Mouse (Mus musculus) lung, postnatal 4 days (tissue): ENCODE data around the gene Dhx16.
"Not testable (repeated sequence)": the region's sequence is repeated elsewhere in the genome, so short reads cannot be mapped to it uniquely, and the experiment has no call there.

ENCODE experiments used
- DNase-seq, 2 experiments: peaks; one replicate each; pipeline ENCODE4 v3.0.0; 2021

Gene Dhx16

DNA sequence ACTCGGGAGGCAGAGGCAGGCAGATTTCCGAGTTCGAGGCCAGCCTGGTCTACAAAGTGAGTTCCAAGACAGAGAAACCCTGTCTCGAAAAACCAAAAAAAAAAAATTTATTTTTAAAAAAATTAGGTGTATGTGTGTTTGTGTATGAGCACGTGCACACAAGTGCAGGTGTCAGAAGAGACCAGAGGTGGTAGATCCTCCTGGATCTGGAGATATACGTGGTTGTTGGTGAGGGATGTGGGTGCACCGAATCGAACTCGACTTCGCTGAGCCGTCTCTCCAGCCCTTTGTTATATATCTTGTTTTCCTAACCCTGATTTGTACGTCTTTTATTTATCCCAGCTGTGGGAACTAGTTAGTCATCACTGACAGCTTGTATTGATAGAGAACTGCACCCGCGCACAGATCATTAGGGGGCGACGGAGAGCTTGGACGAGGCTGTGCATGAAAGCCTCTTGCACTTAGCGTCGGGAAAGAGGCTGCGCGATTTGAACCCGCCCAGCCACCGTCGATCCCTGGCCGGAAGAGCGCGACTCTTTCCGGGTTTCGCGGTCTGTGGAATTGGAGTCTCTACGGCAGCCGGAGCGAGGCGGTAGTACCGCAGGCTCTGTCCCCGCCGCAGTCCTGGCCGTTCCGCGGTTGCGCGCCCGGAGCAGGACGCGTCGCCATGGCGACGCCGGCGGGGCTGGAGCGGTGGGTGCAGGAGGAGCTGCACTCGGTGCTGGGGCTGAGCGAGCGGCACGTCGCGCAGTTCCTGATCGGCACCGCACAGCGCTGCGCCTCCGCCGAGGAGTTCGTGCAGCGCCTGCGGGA, at the start of gene Dhx16:
Gene Dhx16, plus strand, starts transcription at position 575 of the 813 bp plus-strand sequence.
- DNase-seq = peak; percentile 96

- no peak for DNase-seq
Measured at GRCm38 (mm10) chr17:35832400-35833238, 47.0 kb upstream of the Dhx16 start.

DNA sequence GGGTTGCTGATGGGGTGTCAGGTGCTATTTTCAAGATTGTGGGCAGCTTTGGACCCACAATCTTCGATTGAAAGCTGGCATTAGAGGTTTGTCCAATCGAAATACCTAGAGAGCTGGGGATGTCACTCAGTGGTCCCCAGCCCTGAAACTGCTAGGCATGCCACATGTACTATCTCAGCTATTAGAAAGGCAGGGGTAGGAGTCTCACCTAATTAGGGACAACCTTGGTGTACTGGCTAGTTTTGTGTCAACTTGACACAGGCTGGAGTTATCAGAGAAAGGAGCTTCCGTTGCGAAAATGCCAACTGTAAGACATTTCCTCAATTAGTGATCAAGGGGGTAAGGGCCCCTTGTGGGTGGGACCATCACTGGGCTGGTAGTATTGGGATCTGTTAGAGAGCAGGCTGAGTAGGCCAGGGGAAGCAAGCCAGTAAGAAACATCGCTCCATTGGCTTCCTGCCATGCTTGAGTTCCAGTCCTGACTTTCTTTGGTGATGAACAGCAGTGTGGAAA, 46.3 kb upstream of the Dhx16 start:
- DNase-seq = no peak

DNA sequence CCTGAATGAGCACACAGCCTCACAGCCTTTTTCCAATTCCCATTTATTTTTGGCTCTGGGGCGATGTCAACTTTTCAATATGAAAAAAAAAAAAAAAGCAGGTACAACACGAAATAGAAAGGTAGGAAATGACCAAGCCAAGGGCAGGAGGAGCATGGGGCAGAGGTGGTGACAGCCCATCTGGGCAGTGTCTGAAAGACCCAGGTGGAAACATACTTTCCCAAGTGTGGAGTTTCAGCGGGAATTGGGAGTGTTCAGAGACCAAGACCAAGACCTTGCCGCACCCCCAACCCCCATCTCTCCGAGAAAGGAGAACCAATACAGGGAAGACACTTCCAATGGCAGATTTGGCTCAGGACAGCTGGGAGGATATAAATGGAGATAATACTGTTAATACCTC, 45.7 kb upstream of the Dhx16 start:
- DNase-seq = no peak

DNA sequence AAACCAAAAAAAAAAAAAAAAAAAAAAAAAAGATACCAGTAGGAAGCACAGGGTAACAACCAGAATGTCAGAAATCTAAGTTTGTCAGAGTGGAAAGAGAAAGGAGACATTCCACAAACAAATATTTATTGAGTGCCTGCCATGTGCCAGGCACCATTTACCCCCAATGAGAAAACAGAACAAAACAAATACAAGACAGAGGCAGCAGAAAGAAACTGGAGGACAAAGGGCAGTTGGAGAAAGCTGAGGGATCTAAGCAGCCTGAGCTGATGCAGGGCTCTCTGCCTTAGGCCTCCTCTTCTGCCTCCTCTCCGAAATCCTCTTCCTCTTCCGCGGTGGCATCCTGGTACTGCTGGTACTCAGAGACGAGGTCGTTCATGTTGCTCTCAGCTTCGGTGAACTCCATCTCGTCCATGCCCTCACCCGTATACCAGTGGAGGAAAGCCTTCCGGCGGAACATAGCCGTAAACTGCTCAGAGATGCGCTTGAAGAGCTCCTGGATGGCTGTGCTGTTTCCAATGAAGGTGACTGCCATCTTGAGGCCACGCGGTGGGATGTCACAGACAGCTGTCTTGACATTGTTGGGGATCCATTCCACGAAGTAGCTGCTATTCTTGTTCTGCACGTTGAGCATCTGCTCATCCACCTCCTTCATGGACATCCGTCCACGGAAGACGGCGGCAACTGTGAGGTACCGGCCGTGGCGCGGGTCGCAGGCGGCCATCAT, 44.8 kb upstream of the Dhx16 start:
- DNase-seq = peak in 1 of 2 experiments; percentile 40

- no peak for DNase-seq
Measured at GRCm38 (mm10) chr17:35835424-35836140, 44.0 kb upstream of the Dhx16 start.

DNA sequence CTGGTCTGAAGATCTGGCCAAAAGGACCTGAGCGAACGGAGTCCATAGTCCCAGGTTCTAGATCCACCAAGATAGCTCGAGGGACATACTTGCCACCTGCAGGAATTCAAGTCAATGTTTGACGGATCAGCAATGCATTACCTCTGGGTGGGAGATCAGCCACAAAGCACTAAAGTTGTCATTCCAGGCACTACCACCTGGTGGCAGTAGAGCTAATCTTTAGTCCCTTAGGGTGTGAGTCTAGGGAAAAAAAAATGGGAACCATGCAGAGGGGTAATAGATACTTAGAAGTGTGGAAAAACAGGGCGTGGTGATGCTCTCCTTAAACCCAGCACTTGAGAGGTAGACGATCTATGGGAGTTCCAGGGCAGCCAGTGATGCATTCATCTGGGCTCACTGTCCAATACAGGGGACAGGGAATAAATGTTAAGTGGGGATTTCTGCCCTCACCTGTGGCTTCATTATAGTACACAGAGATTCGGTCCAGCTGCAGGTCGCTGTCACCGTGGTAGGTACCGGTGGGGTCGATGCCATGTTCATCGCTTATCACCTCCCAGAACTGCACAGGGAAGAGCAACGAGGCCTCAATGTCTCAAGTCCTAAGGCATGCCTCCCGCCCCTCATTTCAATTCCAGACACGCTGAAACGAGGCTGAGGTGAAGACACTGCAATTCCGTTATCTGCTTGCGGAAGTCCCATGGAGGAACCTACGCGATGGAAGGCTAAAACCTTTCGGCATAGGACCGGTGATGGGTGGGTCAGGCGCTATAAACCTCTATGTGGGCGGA, 43.2 kb upstream of the Dhx16 start:
- DNase-seq = peak; percentile 61 to 90

DNA sequence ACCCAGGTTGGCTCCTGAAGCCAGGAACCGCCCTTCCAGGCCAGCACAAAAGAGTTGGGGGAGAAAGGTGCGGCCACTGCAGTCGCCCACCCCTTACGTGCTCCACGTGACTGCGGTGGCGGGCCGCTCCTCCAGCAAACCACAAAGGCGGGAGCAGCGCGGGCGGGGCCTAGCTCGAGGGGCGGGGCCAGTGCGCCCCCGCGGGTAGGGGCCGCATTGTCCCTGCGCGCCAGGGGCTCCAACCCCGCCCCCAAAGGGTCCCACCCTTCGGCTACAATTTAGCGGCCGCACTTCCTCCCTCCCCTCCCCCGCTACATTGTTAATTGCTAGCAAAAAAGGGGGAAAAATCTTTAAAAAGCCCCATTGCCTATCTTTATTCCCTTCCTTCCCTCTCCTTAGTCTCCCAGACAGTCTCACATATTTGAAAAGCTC, 42.6 kb upstream of the Dhx16 start:
- DNase-seq = peak; percentile 93 to 95

DNA sequence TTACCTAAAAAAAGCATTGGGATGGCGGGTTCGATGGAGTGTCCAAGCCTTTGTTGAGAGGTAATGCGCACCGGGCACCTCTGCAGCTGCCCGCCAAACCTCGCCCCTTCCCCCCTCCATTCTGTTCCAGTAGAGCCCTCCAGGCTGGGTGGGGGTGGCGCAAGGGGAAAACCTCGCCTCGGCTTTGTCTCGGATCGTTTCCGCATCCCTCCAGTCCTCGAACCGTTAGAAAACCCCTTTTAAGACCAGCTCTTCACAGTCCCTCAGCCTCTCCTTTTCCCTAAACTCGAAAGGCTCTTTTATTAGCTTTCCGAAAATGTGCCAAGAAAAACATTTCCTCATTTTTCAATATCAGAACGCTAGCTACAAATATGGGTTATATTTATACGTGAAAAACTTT, 42.1 kb upstream of the Dhx16 start:
- peak; percentile 69 to 71 for DNase-seq

GRCm38 (mm10) chr17:35838122-35838544, 41.5 kb upstream of the Dhx16 start, which contains the start of gene Tubb5:
Gene Tubb5, minus strand, starts transcription at chr17:35838306.
- peak; percentile 97 to 99 for DNase-seq

GRCm38 (mm10) chr17:35838570-35838969, 41.0 kb upstream of the Dhx16 start:
- DNase-seq = no peak

DNA sequence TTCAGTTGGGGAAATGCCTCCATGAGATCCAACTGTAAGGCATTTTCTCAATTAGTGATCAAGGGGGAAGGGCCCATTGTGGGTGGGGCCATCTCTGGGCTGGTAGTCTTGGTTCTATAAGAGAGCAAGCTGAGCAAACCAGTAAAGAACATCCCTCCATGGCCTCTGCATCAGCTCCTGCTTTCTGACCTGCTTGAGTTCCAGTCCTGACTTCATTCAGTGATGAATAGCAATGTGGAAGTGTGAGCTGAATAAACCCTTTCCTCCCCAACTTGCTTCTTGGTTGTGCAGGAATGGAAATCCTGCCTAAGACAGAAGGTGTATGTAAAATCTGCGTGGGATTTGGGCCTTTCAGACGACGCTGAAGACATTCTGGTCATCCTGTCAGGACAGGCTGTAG, 40.6 kb upstream of the Dhx16 start:
- not testable (repeated sequence) for DNase-seq

DNA sequence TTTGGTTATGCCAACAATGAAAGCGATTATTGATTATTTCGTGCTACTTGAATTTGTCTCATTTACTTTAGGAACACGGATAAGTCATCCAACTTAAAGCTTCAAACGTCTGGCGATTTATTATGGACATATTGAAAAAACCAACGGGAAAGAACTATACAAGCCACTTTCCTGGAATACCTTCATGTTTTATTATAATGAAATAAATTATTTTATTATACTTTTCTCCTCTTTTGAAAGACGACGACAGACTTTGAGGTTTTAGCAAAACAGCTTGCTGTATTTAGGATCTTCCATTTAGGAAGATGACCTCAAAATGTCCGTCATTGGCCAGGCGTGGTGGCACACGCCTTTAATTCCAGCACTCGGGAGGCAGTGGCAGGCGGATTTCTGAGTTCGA, 39.1 kb upstream of the Dhx16 start:
- no peak for DNase-seq

- peak; percentile 99 to 100 for DNase-seq
Measured at GRCm38 (mm10) chr17:35841076-35841950, 38.3 kb upstream of the Dhx16 start, which contains the start of gene Mdc1. Gene Mdc1, plus strand, starts transcription at chr17:35841515.

DNA sequence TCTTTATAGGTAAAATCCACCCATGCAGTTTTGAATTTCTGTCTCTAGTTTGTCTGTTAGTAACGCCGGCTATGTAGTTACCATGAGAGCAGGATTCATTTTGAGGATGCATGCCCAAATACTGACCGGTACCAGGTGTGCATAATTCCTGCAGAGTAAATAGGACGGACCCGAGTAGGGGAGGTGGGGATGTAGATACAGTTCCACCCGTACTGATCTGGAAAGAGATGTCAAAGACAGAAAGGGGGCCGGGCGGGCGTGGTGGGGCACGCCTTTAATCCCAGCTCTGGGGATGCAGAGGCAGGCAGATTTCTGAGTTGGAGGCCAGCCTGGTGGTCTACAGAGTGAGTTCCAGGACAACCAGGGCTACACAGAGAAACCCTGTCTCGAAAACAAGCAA, 37.6 kb upstream of the Dhx16 start:
- no peak for DNase-seq

- DNase-seq = no peak
Measured at GRCm38 (mm10) chr17:35843514-35843913, 36.1 kb upstream of the Dhx16 start.

GRCm38 (mm10) chr17:35848112-35848511, 31.5 kb upstream of the Dhx16 start:
- no peak for DNase-seq

GRCm38 (mm10) chr17:35850974-35851373, 28.6 kb upstream of the Dhx16 start:
- no peak for DNase-seq

DNA sequence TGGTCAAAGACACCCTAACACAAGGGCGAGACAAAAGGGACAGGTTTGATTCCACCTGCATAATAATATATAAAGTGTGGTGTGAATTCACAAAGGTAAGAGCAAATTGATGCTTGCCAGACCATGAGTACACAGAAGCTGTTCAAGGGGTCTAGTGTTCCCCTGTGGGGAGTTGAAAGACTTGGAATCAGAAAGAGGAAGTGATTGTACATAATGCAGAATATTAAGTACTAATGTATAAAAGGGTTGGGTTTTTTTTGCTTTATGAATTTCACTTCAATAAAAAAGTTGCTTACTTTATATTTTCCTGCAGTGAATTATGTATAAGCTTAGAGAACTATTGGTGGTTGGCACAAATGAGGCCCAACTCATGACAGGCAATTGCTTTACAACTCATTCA, 20.2 kb upstream of the Dhx16 start:
- no peak for DNase-seq

DNA sequence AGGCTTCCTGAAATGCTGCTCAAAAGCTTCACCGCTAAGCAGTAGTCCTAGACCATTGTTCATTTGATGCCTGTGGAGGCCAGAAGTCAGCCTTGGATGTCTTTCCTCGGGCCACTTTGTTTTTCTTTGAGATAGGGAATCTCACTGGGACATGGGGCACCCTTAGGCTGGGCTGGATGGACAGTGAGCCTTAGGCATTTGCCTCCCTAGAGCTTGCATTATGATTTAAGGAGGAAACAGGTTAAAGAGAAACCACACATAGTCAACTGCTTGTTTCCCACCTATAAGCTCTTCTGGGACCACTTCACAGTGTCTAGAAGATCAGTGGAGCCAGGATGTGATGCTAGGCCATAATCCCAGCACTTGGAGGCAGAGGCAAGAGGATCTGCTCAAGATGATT, 19.8 kb upstream of the Dhx16 start:
- DNase-seq = no peak
